Mouse (Mus musculus): ENCODE measurements around the gene Cinp. TPM values are rescaled to one million over a fixed set of nuclear protein-coding genes. Genes with fewer than 3 reads are reported as not detected.

Gene Cinp
- polyA plus RNA-seq, 1 experiment: 71.9 TPM

- Histone ChIP-seq H3K79me3 (ENCODE audit: low read depth) (no peaks in the 10 kb centered on the region), H3K79me2 (ENCODE audit: control insufficient read depth, insufficient read depth) (no peaks in the 10 kb centered on the region), H3K4me3 (ENCODE audit: insufficient read depth, poor library complexity, severe bottlenecking) (no peak overlapping the region), H3ac (ENCODE audit: control insufficient read depth, insufficient read length, low read depth) (no peak overlapping the region), H3K36me3 (ENCODE audit: control insufficient read depth, insufficient read depth) (peaks cover 42% of the 10 kb centered on the region), H3K27me3 (ENCODE audit: control insufficient read depth, insufficient read depth, insufficient read length) (no peaks in the 10 kb centered on the region)
- TF ChIP-seq CEBPB (IDR thresholded peaks at IDR 0.05; ENCODE audit: low read depth) (no peak), MYOD1 (IDR thresholded peaks at IDR 0.05; ENCODE audit: control insufficient read depth, insufficient read length, low read depth) (no peak), USF1 (IDR thresholded peaks at IDR 0.05; ENCODE audit: low read depth) (no peak), CTCF (IDR thresholded peaks at IDR 0.05; ENCODE audit: control insufficient read depth, insufficient read depth, insufficient read length) (no peak), MAX (IDR thresholded peaks at IDR 0.05) (no peak), MYOG (IDR thresholded peaks at IDR 0.05; ENCODE audit: control insufficient read depth, extremely low read depth, insufficient read length) (no peak), FOSL1 (IDR thresholded peaks at IDR 0.05; ENCODE audit: insufficient read depth, low read length, poor library complexity, severe bottlenecking) (no peak)
These were observed 17.7 kb downstream of the Cinp start for GRCm38 (mm10) chr12:110871247-110871646.

- H3ac ChIP-seq (ENCODE audit: control insufficient read depth, insufficient read length, low read depth): no peak overlapping the region
- TF ChIP-seq MAX (IDR thresholded peaks at IDR 0.05): no peak
- TF ChIP-seq USF1 (IDR thresholded peaks at IDR 0.05; ENCODE audit: low read depth): no peak
- TF ChIP-seq FOSL1 (IDR thresholded peaks at IDR 0.05; ENCODE audit: insufficient read depth, low read length, poor library complexity, severe bottlenecking): no peak
- TF ChIP-seq CTCF (IDR thresholded peaks at IDR 0.05; ENCODE audit: control insufficient read depth, insufficient read depth, insufficient read length): no peak
- TF ChIP-seq CEBPB (IDR thresholded peaks at IDR 0.05; ENCODE audit: low read depth): no peak
- TF ChIP-seq MYOG (IDR thresholded peaks at IDR 0.05; ENCODE audit: control insufficient read depth, extremely low read depth, insufficient read length): no peak
- TF ChIP-seq MYOD1 (IDR thresholded peaks at IDR 0.05; ENCODE audit: control insufficient read depth, insufficient read length, low read depth): no peak
- H3K27me3 ChIP-seq (ENCODE audit: control insufficient read depth, insufficient read depth, insufficient read length): no peaks in the 10 kb centered on the region
- H3K79me3 ChIP-seq (ENCODE audit: low read depth): no peaks in the 10 kb centered on the region
- H3K4me3 ChIP-seq (ENCODE audit: insufficient read depth, poor library complexity, severe bottlenecking): no peak overlapping the region
- H3K36me3 ChIP-seq (ENCODE audit: control insufficient read depth, insufficient read depth): peaks cover 31% of the 10 kb centered on the region
- no peaks in the 10 kb centered on the region for H3K79me2 ChIP-seq (ENCODE audit: control insufficient read depth, insufficient read depth)
These were observed 18.8 kb downstream of the Cinp start for GRCm38 (mm10) chr12:110870107-110870506.

GRCm38 (mm10) chr12:110865989-110866388 lies 23.0 kb downstream of the Cinp start:
- no peaks in the 10 kb centered on the region for H3K36me3 ChIP-seq (ENCODE audit: control insufficient read depth, insufficient read depth)
- H3K4me3 ChIP-seq (ENCODE audit: insufficient read depth, poor library complexity, severe bottlenecking): no peak overlapping the region
- H3ac ChIP-seq (ENCODE audit: control insufficient read depth, insufficient read length, low read depth): no peak overlapping the region
- H3K27me3 ChIP-seq (ENCODE audit: control insufficient read depth, insufficient read depth, insufficient read length): no peaks in the 10 kb centered on the region
- TF ChIP-seq CTCF (IDR thresholded peaks at IDR 0.05; ENCODE audit: control insufficient read depth, insufficient read depth, insufficient read length) (no peak), MAX (IDR thresholded peaks at IDR 0.05) (no peak), FOSL1 (IDR thresholded peaks at IDR 0.05; ENCODE audit: insufficient read depth, low read length, poor library complexity, severe bottlenecking) (no peak), MYOG (IDR thresholded peaks at IDR 0.05; ENCODE audit: control insufficient read depth, extremely low read depth, insufficient read length) (no peak), USF1 (IDR thresholded peaks at IDR 0.05; ENCODE audit: low read depth) (no peak), MYOD1 (IDR thresholded peaks at IDR 0.05; ENCODE audit: control insufficient read depth, insufficient read length, low read depth) (no peak), CEBPB (IDR thresholded peaks at IDR 0.05; ENCODE audit: low read depth) (no peak)
- H3K79me3 ChIP-seq (ENCODE audit: low read depth): no peaks in the 10 kb centered on the region
- no peaks in the 10 kb centered on the region for H3K79me2 ChIP-seq (ENCODE audit: control insufficient read depth, insufficient read depth)

- Histone ChIP-seq H3K36me3 (ENCODE audit: control insufficient read depth, insufficient read depth) (no peaks in the 10 kb centered on the region), H3K4me3 (ENCODE audit: insufficient read depth, poor library complexity, severe bottlenecking) (no peak overlapping the region)
- TF ChIP-seq MAX (IDR thresholded peaks at IDR 0.05) (no peak), MYOD1 (IDR thresholded peaks at IDR 0.05; ENCODE audit: control insufficient read depth, insufficient read length, low read depth) (no peak), CTCF (IDR thresholded peaks at IDR 0.05; ENCODE audit: control insufficient read depth, insufficient read depth, insufficient read length) (no peak), MYOG (IDR thresholded peaks at IDR 0.05; ENCODE audit: control insufficient read depth, extremely low read depth, insufficient read length) (no peak), CEBPB (IDR thresholded peaks at IDR 0.05; ENCODE audit: low read depth) (no peak), FOSL1 (IDR thresholded peaks at IDR 0.05; ENCODE audit: insufficient read depth, low read length, poor library complexity, severe bottlenecking) (no peak), USF1 (IDR thresholded peaks at IDR 0.05; ENCODE audit: low read depth) (no peak)
These were observed 23.4 kb downstream of the Cinp start for GRCm38 (mm10) chr12:110865571-110865970.

GRCm38 (mm10) chr12:110864008-110864407 lies 24.9 kb downstream of the Cinp start:
- H3ac ChIP-seq (ENCODE audit: control insufficient read depth, insufficient read length, low read depth): no peak overlapping the region
- no peaks in the 10 kb centered on the region for H3K79me2 ChIP-seq (ENCODE audit: control insufficient read depth, insufficient read depth)
- H3K27me3 ChIP-seq (ENCODE audit: control insufficient read depth, insufficient read depth, insufficient read length): no peaks in the 10 kb centered on the region
- no peaks in the 10 kb centered on the region for H3K79me3 ChIP-seq (ENCODE audit: low read depth)
- no peak overlapping the region for H3K4me3 ChIP-seq (ENCODE audit: insufficient read depth, poor library complexity, severe bottlenecking)
- H3K36me3 ChIP-seq (ENCODE audit: control insufficient read depth, insufficient read depth): no peaks in the 10 kb centered on the region
- TF ChIP-seq FOSL1 (IDR thresholded peaks at IDR 0.05; ENCODE audit: insufficient read depth, low read length, poor library complexity, severe bottlenecking): no peak
- TF ChIP-seq CEBPB (IDR thresholded peaks at IDR 0.05; ENCODE audit: low read depth): no peak
- no peak for TF ChIP-seq CTCF (IDR thresholded peaks at IDR 0.05; ENCODE audit: control insufficient read depth, insufficient read depth, insufficient read length)
- TF ChIP-seq USF1 (IDR thresholded peaks at IDR 0.05; ENCODE audit: low read depth): no peak
- no peak for TF ChIP-seq MAX (IDR thresholded peaks at IDR 0.05)
- no peak for TF ChIP-seq MYOG (IDR thresholded peaks at IDR 0.05; ENCODE audit: control insufficient read depth, extremely low read depth, insufficient read length)
- TF ChIP-seq MYOD1 (IDR thresholded peaks at IDR 0.05; ENCODE audit: control insufficient read depth, insufficient read length, low read depth): no peak

More at GRCm38 (mm10) chr12:110865571-110865970, 23.4 kb downstream of the Cinp start:
- H3K79me2 ChIP-seq (ENCODE audit: control insufficient read depth, insufficient read depth): no peaks in the 10 kb centered on the region
- H3K79me3 ChIP-seq (ENCODE audit: low read depth): no peaks in the 10 kb centered on the region
- no peaks in the 10 kb centered on the region for H3K27me3 ChIP-seq (ENCODE audit: control insufficient read depth, insufficient read depth, insufficient read length)
- no peak overlapping the region for H3ac ChIP-seq (ENCODE audit: control insufficient read depth, insufficient read length, low read depth)

- H3K79me3 ChIP-seq (ENCODE audit: low read depth): no peaks in the 10 kb centered on the region
- no peaks in the 10 kb centered on the region for H3K27me3 ChIP-seq (ENCODE audit: control insufficient read depth, insufficient read depth, insufficient read length)
- H3K79me2 ChIP-seq (ENCODE audit: control insufficient read depth, insufficient read depth): no peaks in the 10 kb centered on the region
- TF ChIP-seq USF1 (IDR thresholded peaks at IDR 0.05; ENCODE audit: low read depth) (no peak), MYOG (IDR thresholded peaks at IDR 0.05; ENCODE audit: control insufficient read depth, extremely low read depth, insufficient read length) (no peak), FOSL1 (IDR thresholded peaks at IDR 0.05; ENCODE audit: insufficient read depth, low read length, poor library complexity, severe bottlenecking) (no peak), CTCF (IDR thresholded peaks at IDR 0.05; ENCODE audit: control insufficient read depth, insufficient read depth, insufficient read length) (no peak), MYOD1 (IDR thresholded peaks at IDR 0.05; ENCODE audit: control insufficient read depth, insufficient read length, low read depth) (no peak), MAX (IDR thresholded peaks at IDR 0.05) (no peak), CEBPB (IDR thresholded peaks at IDR 0.05; ENCODE audit: low read depth) (no peak)
- H3K36me3 ChIP-seq (ENCODE audit: control insufficient read depth, insufficient read depth): no peaks in the 10 kb centered on the region
- H3K4me3 ChIP-seq (ENCODE audit: insufficient read depth, poor library complexity, severe bottlenecking): no peak overlapping the region
- H3ac ChIP-seq (ENCODE audit: control insufficient read depth, insufficient read length, low read depth): no peak overlapping the region
These were observed 27.7 kb downstream of the Cinp start for GRCm38 (mm10) chr12:110861256-110861655.
